Mouse (Mus musculus): ENCODE results near the gene Plk5. TPM values are rescaled to one million over a fixed set of nuclear protein-coding genes. Genes with fewer than 3 reads are reported as not detected.
A peak's percentile ranks its signal among the peaks of the same experiment; 100 is the strongest.

Plk5 gene
- polyA plus RNA-seq, 1 experiment from 2014 or later: 1.5 TPM

DNA sequence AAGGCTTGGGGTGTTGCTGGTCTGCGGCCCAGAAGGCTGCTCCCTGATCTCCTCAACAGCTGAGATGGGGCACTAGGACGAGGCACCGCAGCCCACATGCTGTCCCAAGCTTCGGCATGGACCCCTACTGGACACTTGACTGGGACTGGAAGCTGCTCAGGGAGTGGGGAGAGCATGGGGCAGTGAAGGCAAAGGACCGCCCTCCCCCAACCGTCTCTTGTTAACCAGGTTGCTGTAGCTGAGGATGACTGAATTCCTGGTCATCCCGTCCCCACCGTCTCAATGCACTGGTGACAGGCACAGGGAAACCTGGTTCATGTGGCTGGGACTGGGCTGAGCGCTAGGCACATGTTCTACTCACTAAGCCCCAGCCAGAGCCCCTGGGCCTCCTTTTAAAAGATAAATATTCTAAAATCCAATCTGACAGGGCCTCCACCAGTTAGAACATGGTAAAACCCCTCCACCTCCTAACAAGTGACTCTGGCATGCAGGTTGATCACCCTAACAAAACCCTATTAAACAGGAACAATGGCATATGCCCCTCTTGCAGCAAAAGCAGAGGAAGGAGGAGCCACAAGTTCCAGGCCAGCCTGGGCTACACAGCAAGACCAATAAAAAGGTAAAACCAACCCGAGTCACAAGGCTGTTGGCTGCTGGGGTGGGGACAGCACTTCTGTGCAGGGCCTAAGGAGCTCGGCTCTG, 40.7 kb downstream of the Plk5 start:
- 88% methylated on average over 11 of the region's 11 CpGs for WGBS
- peak overlapping the region; percentile 76 for H3K4me3 ChIP-seq
- ATAC-seq (ENCODE audit: low read depth): no peak
- H3K4me1 ChIP-seq (replicated peaks): peaks cover 37% of the 10 kb centered on the region
- H3K27ac ChIP-seq (replicated peaks): peak overlapping the region; percentile 100
- peak overlapping the region; percentile 95 for H3K9ac ChIP-seq
- peak overlapping the region; percentile 96 for H3K4me2 ChIP-seq
- H3K9me3 ChIP-seq: no peaks in the 10 kb centered on the region
- H3K36me3 ChIP-seq: peaks cover 53% of the 10 kb centered on the region
- H3K27me3 ChIP-seq: no peaks in the 10 kb centered on the region

DNA sequence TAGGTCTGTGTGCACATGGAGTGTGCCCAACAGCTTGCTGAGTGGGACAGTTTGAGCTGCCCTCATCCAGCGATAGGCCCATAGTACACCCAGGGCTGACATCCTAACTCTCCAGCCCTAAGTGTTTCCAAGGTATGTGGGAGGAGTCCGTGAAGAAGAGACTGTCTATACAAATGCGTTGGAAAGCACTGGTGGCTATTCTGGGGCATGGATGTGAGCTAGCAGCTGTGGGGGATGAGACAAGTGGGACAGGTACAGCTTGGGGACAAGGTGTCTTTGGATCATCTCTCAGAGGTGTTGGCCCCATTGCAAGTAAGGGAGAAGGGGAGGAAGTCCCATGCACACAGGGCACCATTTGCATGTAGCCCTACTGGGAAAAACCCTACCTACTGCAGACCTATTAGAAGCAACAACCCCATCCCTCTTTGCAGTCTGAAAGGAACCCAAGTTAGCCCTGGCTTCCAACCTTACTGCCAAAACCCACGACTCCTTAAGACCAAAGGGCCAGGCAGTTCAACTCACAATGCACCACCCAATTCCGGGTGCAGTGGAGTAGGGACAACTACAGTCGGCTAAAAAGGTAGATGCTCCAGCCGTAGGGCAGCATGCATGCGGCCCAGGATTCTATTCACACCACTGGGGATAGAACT, 41.4 kb downstream of the Plk5 start:
- H3K9ac ChIP-seq: peak overlapping the region; percentile 95
- H3K27me3 ChIP-seq: no peaks in the 10 kb centered on the region
- peak overlapping the region; percentile 96 for H3K4me2 ChIP-seq
- H3K4me1 ChIP-seq (replicated peaks): peaks cover 37% of the 10 kb centered on the region
- 43% methylated on average over 8 of the region's 8 CpGs for WGBS
- no peak for ATAC-seq (ENCODE audit: low read depth)
- peak overlapping the region; percentile 100 for H3K27ac ChIP-seq (replicated peaks)
- H3K9me3 ChIP-seq: no peaks in the 10 kb centered on the region
- H3K4me3 ChIP-seq: peak overlapping the region; percentile 76
- peaks cover 53% of the 10 kb centered on the region for H3K36me3 ChIP-seq

DNA sequence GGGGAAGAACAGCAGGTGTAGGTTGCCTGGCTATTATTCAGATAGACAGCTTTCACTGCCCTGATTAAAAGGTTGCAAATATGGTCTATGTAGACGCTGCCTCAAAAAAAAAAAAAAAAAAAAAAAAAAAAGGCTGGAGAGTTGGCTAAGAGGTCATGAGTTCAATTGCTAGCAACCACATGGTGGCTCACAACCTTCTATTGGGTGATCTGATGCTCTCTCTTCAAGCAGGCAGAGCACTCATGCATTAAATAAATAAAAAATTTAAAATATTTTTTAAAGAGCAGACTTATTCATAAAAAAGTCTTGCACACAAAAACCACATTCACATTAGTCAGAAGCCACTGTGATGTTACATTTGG, 41.9 kb downstream of the Plk5 start:
- no peak for ATAC-seq (ENCODE audit: low read depth)
- Histone ChIP-seq H3K27me3 (no peaks in the 10 kb centered on the region), H3K4me2 (peak overlapping the region; percentile 96), H3K9ac (peak overlapping the region; percentile 95), H3K27ac (replicated peaks) (peak overlapping the region; percentile 100), H3K36me3 (peaks cover 53% of the 10 kb centered on the region), H3K4me3 (peak overlapping the region; percentile 76), H3K9me3 (no peaks in the 10 kb centered on the region), H3K4me1 (replicated peaks) (peaks cover 37% of the 10 kb centered on the region)
- WGBS: 0% methylated on average over 1 of the region's 1 CpGs

DNA sequence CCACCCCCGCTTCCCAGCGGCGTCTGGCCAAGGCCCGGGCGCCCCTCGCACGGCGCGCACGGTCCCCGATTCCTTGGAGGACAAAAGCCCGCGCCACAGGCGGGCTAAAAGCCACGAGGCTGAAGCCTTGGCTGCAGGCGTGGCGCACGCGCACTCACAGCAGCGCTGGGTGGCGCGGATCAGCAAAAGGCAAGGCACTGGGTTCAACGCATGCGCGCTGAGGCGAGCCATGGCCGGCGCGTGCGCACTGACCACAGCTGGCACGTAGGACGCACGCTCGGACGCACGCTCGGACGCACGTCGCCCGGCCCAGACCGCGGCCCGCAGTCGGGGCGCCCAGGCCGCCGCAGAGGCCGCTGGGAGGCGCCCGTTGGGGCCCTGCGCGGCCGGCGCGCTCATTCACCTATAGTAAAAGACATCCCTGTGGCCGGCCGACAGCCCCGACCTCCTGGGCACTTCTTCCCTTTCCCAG, 42.5 kb downstream of the Plk5 start:
- Histone ChIP-seq H3K9ac (peak overlapping the region; percentile 95), H3K27me3 (no peaks in the 10 kb centered on the region), H3K9me3 (no peaks in the 10 kb centered on the region), H3K36me3 (peaks cover 53% of the 10 kb centered on the region), H3K4me1 (replicated peaks) (peaks cover 37% of the 10 kb centered on the region), H3K27ac (replicated peaks) (peak overlapping the region; percentile 100), H3K4me2 (peak overlapping the region; percentile 96), H3K4me3 (peak overlapping the region; percentile 76)
- peak; percentile 88 for ATAC-seq (ENCODE audit: low read depth)
- WGBS: under 1% methylated on average over 59 of the region's 59 CpGs

- Histone ChIP-seq H3K4me3 (peak within 1 kb of the TSS; percentile 76), H3K9ac (peak within 1 kb of the TSS; percentile 95), H3K4me2 (peak within 1 kb of the TSS; percentile 96), H3K9me3 (no peaks in the 10 kb centered on the region), H3K27ac (replicated peaks) (peak within 1 kb of the TSS; percentile 100), H3K27me3 (no peaks in the 10 kb centered on the region), H3K36me3 (peaks cover 53% of the 10 kb centered on the region), H3K4me1 (replicated peaks) (peaks cover 40% of the 10 kb centered on the region)
- WGBS: under 1% methylated on average over 80 of the region's 82 CpGs
- ATAC-seq (ENCODE audit: low read depth): peak; percentile 97
Observed at GRCm38 (mm10) chr10:80399191-80399972, 43.1 kb downstream of the Plk5 start, which contains the start of gene Mbd3. TSS of gene Mbd3 (minus strand) at chr10:80399550.

- ATAC-seq (ENCODE audit: low read depth): no peak
Observed at GRCm38 (mm10) chr10:80399973-80400703, 43.9 kb downstream of the Plk5 start.

DNA sequence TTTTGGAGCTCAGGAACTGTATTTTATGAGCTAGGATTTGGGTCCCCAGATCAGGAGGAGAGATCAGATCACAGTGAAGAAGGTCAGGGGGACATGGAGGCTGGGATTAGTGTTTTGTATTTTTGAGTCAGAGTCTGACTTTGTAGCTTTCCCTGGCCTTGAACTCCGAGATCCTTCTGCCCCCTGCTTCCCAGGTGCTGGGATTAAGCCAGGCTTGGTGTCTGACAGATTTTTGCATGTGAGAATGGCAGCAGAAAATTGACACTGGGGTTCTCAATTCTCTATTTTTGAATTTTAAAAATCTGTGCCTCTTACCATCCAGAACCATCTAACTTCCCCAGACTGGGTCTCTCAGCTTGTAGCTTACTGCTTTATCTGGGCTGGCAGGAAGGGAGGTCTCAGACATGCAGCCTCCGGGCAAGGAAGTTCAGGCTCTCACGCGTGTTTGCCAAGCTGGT, 44.5 kb downstream of the Plk5 start:
- peak overlapping the region; percentile 96 for H3K4me2 ChIP-seq
- H3K9me3 ChIP-seq: no peaks in the 10 kb centered on the region
- no peak for ATAC-seq (ENCODE audit: low read depth)
- H3K4me3 ChIP-seq: peak overlapping the region; percentile 76
- WGBS: 89% methylated on average over 4 of the region's 4 CpGs
- H3K27me3 ChIP-seq: no peaks in the 10 kb centered on the region
- H3K4me1 ChIP-seq (replicated peaks): peaks cover 53% of the 10 kb centered on the region
- peaks cover 40% of the 10 kb centered on the region for H3K36me3 ChIP-seq
- H3K27ac ChIP-seq (replicated peaks): peak overlapping the region; percentile 87
- peak overlapping the region; percentile 76 for H3K9ac ChIP-seq

More at GRCm38 (mm10) chr10:80399973-80400703, 43.9 kb downstream of the Plk5 start:
- Histone ChIP-seq H3K4me3 (peak overlapping the region; percentile 76), H3K27me3 (no peaks in the 10 kb centered on the region), H3K4me2 (peak overlapping the region; percentile 96), H3K27ac (replicated peaks) (peak overlapping the region; percentile 87), H3K9me3 (no peaks in the 10 kb centered on the region), H3K4me1 (replicated peaks) (peaks cover 48% of the 10 kb centered on the region), H3K9ac (peak overlapping the region; percentile 76), H3K36me3 (peaks cover 46% of the 10 kb centered on the region)
- WGBS: 15% methylated on average over 17 of the region's 17 CpGs

GRCm38 (mm10) chr10:80403044-80403692, 46.9 kb downstream of the Plk5 start:
- H3K4me1 ChIP-seq (replicated peaks): peaks cover 48% of the 10 kb centered on the region
- ATAC-seq (ENCODE audit: low read depth): no peak
- no peak overlapping the region for H3K27ac ChIP-seq (replicated peaks)
- no peak overlapping the region for H3K4me2 ChIP-seq
- WGBS: 96% methylated on average over 4 of the region's 4 CpGs
- peaks cover 33% of the 10 kb centered on the region for H3K36me3 ChIP-seq
- no peaks in the 10 kb centered on the region for H3K9me3 ChIP-seq
- no peak overlapping the region for H3K4me3 ChIP-seq
- no peaks in the 10 kb centered on the region for H3K27me3 ChIP-seq
- no peak overlapping the region for H3K9ac ChIP-seq

GRCm38 (mm10) chr10:80405481-80406173, 49.4 kb downstream of the Plk5 start:
- 56% methylated on average over 10 of the region's 10 CpGs for WGBS
- Histone ChIP-seq H3K27ac (replicated peaks) (peak overlapping the region; percentile 89; the same call in 1 of the 2 replicates), H3K9me3 (no peaks in the 10 kb centered on the region), H3K4me3 (peak overlapping the region; percentile 92), H3K4me2 (peak overlapping the region; percentile 95), H3K27me3 (no peaks in the 10 kb centered on the region), H3K4me1 (replicated peaks) (peaks cover 41% of the 10 kb centered on the region), H3K9ac (peak overlapping the region; percentile 95), H3K36me3 (peaks cover 55% of the 10 kb centered on the region)
- no peak for ATAC-seq (ENCODE audit: low read depth)

DNA sequence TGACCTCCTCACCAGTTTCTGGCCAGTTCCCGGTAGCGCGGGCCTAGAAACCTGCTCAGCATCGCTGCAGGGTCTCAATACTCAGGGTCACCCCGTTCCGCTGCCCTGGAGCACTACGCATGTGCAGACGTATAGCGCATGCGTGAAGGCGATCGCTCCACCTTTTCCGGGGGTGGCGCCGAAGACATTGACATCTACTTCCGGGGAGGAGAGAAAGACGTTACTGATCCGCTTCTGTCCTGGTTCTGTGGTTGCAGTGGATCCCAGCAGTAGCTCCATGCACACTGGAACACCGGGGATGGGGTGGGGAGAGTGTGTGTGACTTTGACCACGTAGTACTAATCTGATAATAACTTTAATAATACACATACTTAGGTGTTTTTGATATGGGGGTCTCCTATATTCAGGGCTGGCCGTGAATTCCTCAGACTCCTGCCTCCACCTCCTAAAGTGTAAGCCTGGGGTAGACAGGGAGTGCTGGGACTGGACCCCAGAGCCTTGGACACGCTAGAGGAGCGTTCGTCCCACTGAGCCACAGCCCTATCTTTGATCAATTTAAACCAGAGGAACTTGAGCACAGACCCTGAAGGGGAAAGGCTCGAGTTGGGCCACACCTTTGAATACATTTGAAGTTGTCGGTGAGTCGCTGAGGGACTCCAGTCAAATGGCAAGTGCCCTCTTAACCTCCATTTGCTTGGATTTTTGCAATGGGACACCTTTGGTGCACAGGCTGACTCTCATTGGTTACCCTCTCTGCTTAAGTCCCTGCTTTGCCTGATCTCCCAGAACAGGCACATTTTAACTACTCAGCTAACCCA, 50.6 kb downstream of the Plk5 start, which contains the start of gene Uqcr11:
TSS of gene Uqcr11 (minus strand) at position 147 of the 818 bp plus-strand sequence.
- H3K4me3 ChIP-seq: peak within 1 kb of the TSS; percentile 92
- peak within 1 kb of the TSS; percentile 95 for H3K4me2 ChIP-seq
- H3K4me1 ChIP-seq (replicated peaks): peaks cover 38% of the 10 kb centered on the region
- peak; percentile 73 for ATAC-seq (ENCODE audit: low read depth)
- WGBS: 2% methylated on average over 27 of the region's 27 CpGs
- H3K9ac ChIP-seq: peak within 1 kb of the TSS; percentile 95
- peak within 1 kb of the TSS; percentile 89 for H3K27ac ChIP-seq (replicated peaks)
- H3K9me3 ChIP-seq: no peaks in the 10 kb centered on the region
- H3K27me3 ChIP-seq: no peaks in the 10 kb centered on the region
- peaks cover 59% of the 10 kb centered on the region for H3K36me3 ChIP-seq

All from neural tube, embryonic 13.5 days (tissue).